Mouse (Mus musculus): ENCODE results near the gene Cd79b.
"Not testable (repeated sequence)": the region's sequence is repeated elsewhere in the genome, so short reads cannot be mapped to it uniquely, and the experiment has no call there.

Cd79b gene

GRCm38 (mm10) chr11:106314333-106314812, at the start of gene Cd79b:
TSS of gene Cd79b (minus strand) at chr11:106314762.
- peak; percentile 40 for DNase-seq

- DNase-seq, result peak; percentile 70
Measured at GRCm38 (mm10) chr11:106359350-106359749, 44.8 kb upstream of the Cd79b start.

DNA sequence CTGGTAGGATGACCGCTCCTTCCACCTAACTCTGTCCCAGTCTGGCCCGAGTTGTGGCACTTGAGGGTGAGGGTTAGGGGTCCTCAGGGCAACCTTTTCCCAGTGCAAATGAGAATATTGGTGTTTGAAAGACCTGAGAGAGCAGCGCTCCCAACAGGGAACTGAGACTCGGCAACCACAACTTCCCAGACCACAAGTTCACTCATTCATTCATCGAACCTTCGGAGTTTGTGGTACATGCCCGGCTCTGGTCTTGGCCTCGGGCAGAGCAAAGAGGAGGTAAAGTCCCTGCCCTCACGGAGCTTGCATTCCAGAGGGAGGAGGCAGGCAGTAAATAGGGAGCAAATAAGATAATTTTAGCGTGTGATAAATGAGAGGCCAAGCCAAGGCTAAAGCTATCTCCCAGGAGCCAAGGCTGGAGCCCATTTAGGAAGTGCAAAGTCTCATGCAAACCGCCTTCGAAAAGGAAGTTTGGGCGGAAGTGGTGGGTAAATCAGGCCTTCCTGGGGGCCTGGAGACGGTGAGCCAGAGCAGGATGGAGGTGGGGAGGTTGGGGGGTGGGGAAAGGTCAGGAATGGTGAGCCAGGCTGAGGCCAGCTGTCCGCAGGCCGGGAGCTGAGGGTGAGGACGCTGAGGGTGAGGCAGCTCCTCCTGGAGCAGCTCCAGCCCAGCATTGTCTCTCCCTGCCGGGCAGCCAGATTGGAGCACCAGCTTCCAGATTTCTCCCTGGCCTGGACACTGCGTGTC, 41.0 kb upstream of the Cd79b start:
- peak; percentile 25 for DNase-seq

DNA sequence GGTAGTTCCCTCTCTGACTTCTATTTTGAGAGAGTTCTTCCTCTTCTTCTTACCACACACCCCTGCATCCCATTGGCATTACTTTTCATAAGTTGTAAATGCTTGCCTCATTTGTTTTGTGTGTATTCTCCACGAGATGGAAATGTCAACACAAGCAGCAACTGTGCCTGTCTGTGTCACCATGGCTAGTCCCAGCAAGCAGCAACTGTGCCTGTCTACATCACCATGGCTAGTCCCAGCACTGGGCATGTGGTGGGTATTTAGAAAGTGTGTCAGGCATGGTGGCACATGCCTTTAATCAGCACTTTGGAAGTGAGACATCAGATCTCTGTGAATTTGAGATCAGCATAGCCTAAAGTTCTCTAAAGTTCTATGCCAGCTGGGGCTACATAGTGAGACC, 39.6 kb upstream of the Cd79b start:
- no peak for DNase-seq

GRCm38 (mm10) chr11:106353188-106353587, 38.6 kb upstream of the Cd79b start, which contains the start of gene Scn4a:
TSS of gene Scn4a (minus strand) at chr11:106353288.
- DNase-seq, result no peak

- DNase-seq, result no peak
Measured at GRCm38 (mm10) chr11:106351941-106352340, 37.4 kb upstream of the Cd79b start.

GRCm38 (mm10) chr11:106351253-106351652, 36.7 kb upstream of the Cd79b start:
- no peak for DNase-seq

DNA sequence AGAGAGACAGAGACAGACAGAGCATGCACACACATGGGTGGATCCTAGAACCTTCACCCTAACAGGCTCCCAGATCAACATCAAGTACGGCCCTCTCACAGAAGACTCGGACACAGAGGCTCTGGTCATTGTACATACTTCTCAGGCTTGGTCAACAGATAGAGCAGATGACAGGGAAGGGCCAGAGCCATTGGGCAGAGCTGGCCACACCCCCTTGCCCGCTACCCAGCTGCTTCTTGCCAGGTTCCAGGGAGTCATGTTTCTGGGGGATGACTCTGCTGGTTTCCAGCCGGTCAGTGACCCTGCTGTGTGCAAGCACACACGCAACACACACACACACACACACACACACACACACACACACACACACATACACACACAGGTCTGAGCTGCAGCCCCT, 36.3 kb upstream of the Cd79b start:
- no peak for DNase-seq

DNA sequence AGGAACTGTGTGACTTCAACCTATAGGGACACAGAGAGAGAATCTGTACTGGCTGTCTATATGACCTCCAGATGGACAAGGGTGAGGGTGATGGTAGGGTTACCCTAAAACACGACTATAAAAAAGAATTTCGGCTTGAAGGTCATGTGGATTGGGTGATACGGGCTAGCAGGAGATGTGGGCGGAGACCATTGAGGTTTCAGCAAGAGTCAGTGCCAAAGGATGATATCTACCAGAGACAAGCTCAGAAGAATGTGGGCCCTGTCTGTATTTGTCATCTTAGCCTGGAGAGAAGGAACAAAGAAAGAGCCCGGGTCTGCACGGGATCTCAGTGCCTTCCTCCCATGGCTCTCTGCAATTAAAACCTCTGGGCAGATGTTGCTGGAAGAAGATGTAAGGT, 35.2 kb upstream of the Cd79b start:
- DNase-seq, result no peak

- no peak for DNase-seq
Measured at GRCm38 (mm10) chr11:106344910-106345309, 30.3 kb upstream of the Cd79b start.

DNA sequence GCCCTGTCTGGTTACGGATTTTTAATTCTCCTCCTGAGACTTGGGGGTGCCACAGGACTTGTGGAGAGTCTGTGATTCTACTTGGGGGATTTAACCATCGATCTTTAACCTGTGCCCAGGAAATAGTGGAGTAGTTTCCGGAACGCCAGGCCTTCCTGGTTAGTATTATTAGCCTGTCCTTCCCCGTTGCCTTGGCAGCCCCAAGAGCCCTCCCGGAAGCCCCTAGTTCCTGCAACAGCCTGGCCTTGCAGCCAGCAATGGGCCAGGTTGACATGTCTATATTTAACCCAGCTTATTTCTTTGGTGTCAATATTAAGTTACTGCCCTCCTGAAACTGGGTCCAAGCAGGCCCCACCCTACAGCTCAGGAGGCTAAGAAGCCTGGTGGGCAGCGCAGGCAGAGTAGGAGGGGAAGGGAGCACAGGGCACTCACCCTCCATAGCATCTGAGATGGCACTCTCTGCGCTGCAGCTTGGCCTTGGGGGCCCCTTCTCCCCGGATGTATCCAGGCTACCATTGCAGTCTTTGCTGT, 26.5 kb upstream of the Cd79b start:
- DNase-seq, result no peak

DNA sequence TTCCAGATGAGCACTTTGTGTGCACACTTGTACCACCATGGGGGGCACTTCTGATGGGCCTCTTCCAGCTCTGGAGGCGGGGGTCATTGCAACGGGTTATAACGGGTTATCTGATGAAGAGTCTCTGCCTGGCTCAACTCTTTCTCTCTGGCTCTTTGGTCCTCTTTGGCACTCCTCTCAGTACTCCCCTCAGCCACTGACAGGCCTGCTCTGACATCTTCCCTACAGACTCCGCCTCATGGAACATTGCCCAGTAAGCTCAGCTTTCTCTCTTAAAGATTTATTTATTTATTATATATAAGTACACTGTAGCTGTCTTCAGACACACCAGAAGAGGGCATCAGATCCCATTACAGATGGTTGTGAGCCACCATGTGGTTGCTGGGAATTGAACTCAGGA, 24.8 kb upstream of the Cd79b start:
- not testable (repeated sequence) for DNase-seq

GRCm38 (mm10) chr11:106338870-106339269, 24.3 kb upstream of the Cd79b start:
- DNase-seq, result no peak

GRCm38 (mm10) chr11:106338029-106338428, 23.5 kb upstream of the Cd79b start:
- no peak for DNase-seq

DNA sequence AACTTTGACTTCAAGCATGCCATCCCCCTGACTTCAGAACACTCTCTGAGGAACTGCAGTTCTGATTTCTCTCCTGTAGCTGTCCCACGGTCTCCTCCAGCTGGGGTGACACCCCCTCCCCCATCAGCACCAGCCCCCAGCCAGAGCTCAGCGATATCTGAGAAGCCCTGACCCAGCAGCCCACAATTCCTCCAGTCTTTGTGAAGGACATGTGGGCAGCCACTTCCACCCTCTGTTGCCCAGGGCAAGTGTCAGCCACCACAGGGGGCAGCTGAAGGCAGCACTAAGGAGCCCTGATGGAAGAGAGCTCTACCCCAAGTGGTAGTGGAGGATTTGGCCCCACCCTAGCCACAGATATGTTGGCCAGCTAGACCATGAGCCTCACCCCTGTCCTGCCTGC, 19.5 kb upstream of the Cd79b start:
- DNase-seq, result no peak

DNA sequence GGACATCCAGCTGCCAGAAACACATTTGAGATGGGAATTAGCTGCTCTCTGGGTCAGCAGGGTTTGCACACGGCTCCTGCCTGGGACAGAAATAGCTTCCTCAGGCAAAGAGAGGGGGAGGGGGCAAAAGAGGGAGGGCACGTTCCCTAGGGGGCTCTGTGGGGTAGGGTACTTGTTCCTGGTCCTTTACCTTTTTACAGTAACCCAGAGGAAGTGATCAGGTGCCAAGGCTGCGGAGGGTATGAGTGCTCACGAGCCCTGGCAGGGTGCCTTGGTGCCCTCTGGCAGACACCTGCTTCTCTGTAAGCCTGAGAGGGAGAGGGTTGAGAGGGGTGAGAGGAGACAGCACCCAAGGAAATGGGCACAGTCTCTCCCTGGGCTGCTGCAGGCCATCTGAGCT, 17.9 kb upstream of the Cd79b start:
- no peak for DNase-seq

- peak; percentile 78 for DNase-seq
Measured at GRCm38 (mm10) chr11:106329682-106330081, 15.1 kb upstream of the Cd79b start.

DNA sequence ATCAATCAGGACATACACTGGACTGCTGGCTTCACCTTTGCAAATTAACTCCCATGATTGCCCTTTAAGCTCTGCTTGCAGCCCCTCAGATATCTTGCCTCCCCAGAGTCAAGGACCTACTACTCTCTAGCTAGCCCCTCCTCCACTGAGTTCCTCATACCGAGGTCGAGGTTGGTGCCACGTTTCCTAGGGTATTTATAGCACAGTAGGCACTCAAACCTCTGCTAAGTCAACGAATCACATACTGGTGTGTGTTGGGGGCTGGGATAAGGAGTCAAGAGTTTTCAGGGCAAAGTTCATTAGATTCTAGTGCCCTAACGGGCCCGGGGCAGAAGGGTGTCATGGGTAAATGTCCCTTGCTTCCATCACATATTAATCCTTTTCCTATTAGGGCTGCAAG, 14.6 kb upstream of the Cd79b start:
- no peak for DNase-seq

- no peak for DNase-seq
Measured at GRCm38 (mm10) chr11:106328521-106328920, 14.0 kb upstream of the Cd79b start.

DNA sequence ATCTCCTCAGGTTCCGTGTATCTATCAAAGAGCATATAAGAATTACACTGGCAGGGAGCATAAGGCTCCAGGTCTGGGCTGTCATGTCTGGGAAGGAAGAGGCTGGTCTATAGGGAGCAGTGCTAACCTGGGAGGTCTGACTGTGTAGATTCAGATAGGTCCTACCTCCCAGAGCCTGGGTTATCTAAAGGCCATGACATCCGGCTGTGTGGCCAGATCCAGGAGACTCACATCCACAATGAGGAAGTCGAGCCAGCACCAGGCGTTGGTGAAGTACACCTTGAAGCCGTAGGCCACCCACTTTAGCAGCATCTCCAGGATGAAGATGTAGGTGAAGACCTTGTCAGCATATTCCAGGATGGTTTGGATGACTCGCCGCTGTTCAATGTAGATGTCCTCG, 11.9 kb upstream of the Cd79b start:
- DNase-seq, result no peak

- peak; percentile 88 for DNase-seq
Measured at GRCm38 (mm10) chr11:106325566-106326206, 11.1 kb upstream of the Cd79b start.

DNA sequence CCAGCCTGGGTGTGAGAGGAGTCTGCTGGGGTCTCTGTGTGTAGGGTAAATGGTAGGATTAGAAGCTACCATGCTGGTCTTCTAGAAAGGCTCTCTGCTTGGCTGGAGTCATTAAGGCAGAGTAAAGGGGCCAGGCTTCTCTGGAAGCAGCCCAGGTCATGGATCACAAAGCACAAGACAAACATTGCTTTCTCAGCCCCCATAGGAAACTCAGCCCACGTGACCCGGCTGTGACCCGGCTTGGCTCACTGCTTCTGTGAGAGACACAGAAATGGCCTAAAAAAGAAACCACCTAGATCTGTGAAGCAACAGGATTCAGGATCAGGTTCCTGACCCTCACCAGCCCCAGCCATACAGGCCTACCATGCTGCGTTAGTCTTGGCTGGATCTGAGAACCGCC, 10.3 kb upstream of the Cd79b start:
- DNase-seq, result no peak

DNA sequence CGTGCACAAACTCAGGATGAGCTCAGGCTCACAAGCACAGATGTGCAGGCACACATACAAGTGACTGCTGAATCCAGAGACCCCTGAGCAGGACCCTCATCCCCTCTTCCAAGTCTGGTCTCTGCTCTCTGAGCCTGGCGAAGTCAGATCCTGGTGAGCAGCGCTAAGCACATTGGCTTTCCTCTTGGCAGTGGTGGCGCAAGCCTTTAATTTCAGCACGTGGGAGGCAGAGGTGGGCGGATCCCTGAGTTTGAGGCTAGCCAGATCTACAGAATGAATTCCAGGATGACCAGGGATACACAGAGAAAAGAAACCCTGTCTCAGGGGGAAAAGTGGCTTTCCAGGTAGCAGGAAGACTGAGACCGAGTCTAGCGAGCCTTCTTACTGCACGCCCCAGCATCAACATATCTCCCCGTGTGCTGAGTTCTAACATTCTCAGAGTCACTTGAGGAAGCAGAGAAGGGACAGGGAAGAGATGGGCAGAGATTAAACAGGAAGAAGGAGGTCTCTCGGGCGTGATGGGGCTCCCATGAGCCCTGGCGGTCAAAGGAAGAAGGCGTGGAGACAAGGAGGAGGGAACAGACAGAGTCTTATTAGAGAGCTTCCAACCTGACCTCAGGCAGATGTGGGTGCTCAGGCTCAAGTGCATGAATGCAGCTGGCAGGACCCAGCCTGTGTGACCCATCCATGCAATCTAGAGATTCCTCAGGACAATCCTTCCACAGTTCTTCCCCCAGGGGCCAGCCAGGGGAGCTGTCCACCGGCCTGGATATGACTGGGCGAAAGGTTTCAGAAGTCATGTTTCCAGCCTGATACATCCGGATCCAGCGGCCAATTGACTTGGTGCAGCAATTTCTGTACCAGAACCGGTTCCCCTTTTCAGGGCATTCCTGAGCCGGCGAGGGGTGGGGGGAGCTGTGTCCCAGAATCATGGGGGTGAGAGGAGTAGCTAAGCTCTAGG, 4.1 kb upstream of the Cd79b start:
- DNase-seq, result peak; percentile 39
